Mouse (Mus musculus) lung, adult 2 months (tissue): ENCODE measurements around the gene Ssrp1. TPM values are rescaled to one million over a fixed set of nuclear protein-coding genes. Genes with fewer than 3 reads are reported as not detected.
A peak's percentile ranks its signal among the peaks of the same experiment; 100 is the strongest.

Experiments used
- DNase-seq: peaks from one replicate; pipeline ENCODE4 v3.0.0; 2022
- H3K4me1 ChIP-seq: fragments of 200-500 bp; 2 replicates; pipeline ENCODE4 v1.6.1; 2011; ENCODE audit warnings: low read length; ENCODE audit not compliant: control insufficient read depth, insufficient read depth
- H3K4me3 ChIP-seq: fragments of 200-500 bp; replicated peaks from 2 replicates; pipeline ENCODE3; 2011; ENCODE audit warnings: low read depth, mild to moderate bottlenecking, control low read depth, low read length; ENCODE audit errors: extremely low read depth
- CTCF ChIP-seq: fragments of 200-500 bp; IDR thresholded peaks from 2 replicates; pipeline ENCODE4 v1.5.1; 2011; ENCODE audit warnings: mild to moderate bottlenecking, low read length, control low read depth; ENCODE audit not compliant: insufficient read depth
- POLR2A ChIP-seq: fragments of 200-500 bp; IDR thresholded peaks from 2 replicates; pipeline ENCODE4 v1.6.1; 2011; ENCODE audit warnings: low read depth, mild to moderate bottlenecking, control low read depth, low read length, borderline replicate concordance; ENCODE audit errors: extremely low read depth
- WGBS: fragments of 180-500 bp; shearing (Covaris S2); methylation state at CpG from one replicate; pipeline ENCODE4 v1.1.7; 2018; 5-methylcytosine and 5-hydroxymethylcytosine counted together
- polyA plus RNA-seq: library from polyadenylated mRNA; depleted of rRNA; stranded (reverse); fragments of >200 nt; gene quantifications from 2 replicates; pipeline ENCODE4 v1.2.3, GENCODE M21; 2012

Ssrp1 gene
- polyA plus RNA-seq, 1 experiment = 97.8 TPM

- peak; percentile 70 for DNase-seq
- H3K4me1 ChIP-seq = peaks cover 20% of the 10 kb centered on the region
- WGBS = 19% methylated on average over 9 of the region's 9 CpGs
- no peak for TF ChIP-seq POLR2A
- no peak for TF ChIP-seq CTCF
- H3K4me3 ChIP-seq = peak overlapping the region; percentile 84
Measured at GRCm38 (mm10) chr2:85050746-85051145, 13.7 kb downstream of the Ssrp1 start.

- no peak for DNase-seq
- TF ChIP-seq POLR2A (no peak), CTCF (no peak)
- Histone ChIP-seq H3K4me3 (no peak overlapping the region), H3K4me1 (peaks cover 24% of the 10 kb centered on the region)
- WGBS = 52% methylated on average over 5 of the region's 5 CpGs
Measured at GRCm38 (mm10) chr2:85053192-85053816, 16.3 kb downstream of the Ssrp1 start.

GRCm38 (mm10) chr2:85056711-85057110, 19.7 kb downstream of the Ssrp1 start:
- DNase-seq = no peak
- TF ChIP-seq POLR2A = no peak
- no peak for TF ChIP-seq CTCF
- Histone ChIP-seq H3K4me3 (no peak overlapping the region), H3K4me1 (peaks cover 23% of the 10 kb centered on the region)
- WGBS = 52% methylated on average over 5 of the region's 5 CpGs

- WGBS = 80% methylated on average over 6 of the region's 6 CpGs
- no peak overlapping the region for H3K4me3 ChIP-seq
- DNase-seq = no peak
- TF ChIP-seq POLR2A (no peak), CTCF (no peak)
- H3K4me1 ChIP-seq = peaks cover 16% of the 10 kb centered on the region
Measured at GRCm38 (mm10) chr2:85059677-85060076, 22.6 kb downstream of the Ssrp1 start.

- peak; percentile 73 for DNase-seq
- peak; percentile 72; the same call in 1 of the 2 replicates for TF ChIP-seq POLR2A
- TF ChIP-seq CTCF = no peak
- Histone ChIP-seq H3K4me3 (peak overlapping the region; percentile 50), H3K4me1 (peaks cover 22% of the 10 kb centered on the region)
- WGBS = 3% methylated on average over 11 of the region's 11 CpGs
Measured at GRCm38 (mm10) chr2:85060591-85061060, 23.6 kb downstream of the Ssrp1 start.

GRCm38 (mm10) chr2:85061107-85061541, 24.1 kb downstream of the Ssrp1 start:
- peak; percentile 45 for DNase-seq
- 11% methylated on average over 10 of the region's 10 CpGs for WGBS
- H3K4me3 ChIP-seq = peak overlapping the region; percentile 50
- TF ChIP-seq POLR2A (no peak), CTCF (no peak)
- peaks cover 19% of the 10 kb centered on the region for H3K4me1 ChIP-seq

- WGBS = 72% methylated on average over 12 of the region's 12 CpGs
- Histone ChIP-seq H3K4me1 (peaks cover 18% of the 10 kb centered on the region), H3K4me3 (no peak overlapping the region)
- DNase-seq = no peak
- TF ChIP-seq CTCF (no peak), POLR2A (no peak)
Measured at GRCm38 (mm10) chr2:85065141-85065875, 28.3 kb downstream of the Ssrp1 start.

- WGBS = 89% methylated on average over 5 of the region's 5 CpGs
- H3K4me1 ChIP-seq = peaks cover 14% of the 10 kb centered on the region
Measured at GRCm38 (mm10) chr2:85066937-85067336, 29.9 kb downstream of the Ssrp1 start.

GRCm38 (mm10) chr2:85067903-85068625, 31.0 kb downstream of the Ssrp1 start:
- Histone ChIP-seq H3K4me3 (no peak overlapping the region), H3K4me1 (peaks cover 10% of the 10 kb centered on the region)
- 59% methylated on average over 10 of the region's 10 CpGs for WGBS
- DNase-seq = no peak
- no peak for TF ChIP-seq CTCF
- no peak for TF ChIP-seq POLR2A

More at GRCm38 (mm10) chr2:85066937-85067336, 29.9 kb downstream of the Ssrp1 start:
- TF ChIP-seq POLR2A (no peak), CTCF (no peak)
- H3K4me3 ChIP-seq = no peak overlapping the region
- no peak for DNase-seq

- 77% methylated on average over 2 of the region's 2 CpGs for WGBS
- TF ChIP-seq CTCF (no peak), POLR2A (no peak)
- H3K4me3 ChIP-seq = no peak overlapping the region
- H3K4me1 ChIP-seq = peaks cover 10% of the 10 kb centered on the region
- DNase-seq = no peak
Measured at GRCm38 (mm10) chr2:85068626-85069025, 31.6 kb downstream of the Ssrp1 start.

GRCm38 (mm10) chr2:85070086-85070485, 33.1 kb downstream of the Ssrp1 start:
- Histone ChIP-seq H3K4me3 (no peak overlapping the region), H3K4me1 (peaks cover 4% of the 10 kb centered on the region)
- WGBS = 80% methylated on average over 15 of the region's 15 CpGs
- DNase-seq = no peak
- TF ChIP-seq POLR2A = no peak
- TF ChIP-seq CTCF = no peak
